Mouse (Mus musculus): ENCODE data around the gene Elmo1. TPM values are rescaled to one million over a fixed set of nuclear protein-coding genes. Genes with fewer than 3 reads are reported as not detected.

The Elmo1 gene
- total and polyA plus RNA-seq, 3 experiments, result 0.16 to 5.3 TPM; not detected in 1

- ATAC-seq (ENCODE audit: extremely low read depth, insufficient number of reproducible peaks, low FRiP score, poor library complexity, severe bottlenecking), result no peak
- no peak for TF ChIP-seq GATA2 (IDR thresholded peaks at IDR 0.05; ENCODE audit: borderline replicate concordance, low read depth, low read length)
- no peak for TF ChIP-seq GATA1 (IDR thresholded peaks at IDR 0.05; ENCODE audit: borderline replicate concordance, low read length)
- no peak for TF ChIP-seq CTCF (IDR thresholded peaks at IDR 0.05; ENCODE audit: low read depth, low read length)
- TF ChIP-seq TAL1 (conservative IDR thresholded peaks at IDR 0.05; ENCODE audit: low read depth, low read length), result no peak
- no peak for TF ChIP-seq POLR2AphosphoS5 (IDR thresholded peaks at IDR 0.05; ENCODE audit: insufficient replicate concordance, low read depth, low read length)
- Histone ChIP-seq H3K27me3 (ENCODE audit: insufficient read depth, low read length) (0 out of 2 replicates have a peak, but pooled peaks cover 2% of the 10 kb centered on the region), H3K36me3 (replicated peaks) (no peaks in the 10 kb centered on the region), H3K9me3 (replicated peaks) (no peaks in the 10 kb centered on the region), H3K4me3 (ENCODE audit: low read depth, low read length) (no peak overlapping the region), H3K4me1 (ENCODE audit: insufficient read depth, low read depth, low read length) (no peaks in the 10 kb centered on the region)
- no peak for DNase-seq (ENCODE audit: low spot score)
Measured at GRCm38 (mm10) chr13:20173987-20174654, 83.7 kb downstream of the Elmo1 start.

- H3K4me3 ChIP-seq (ENCODE audit: low read depth, low read length), result no peak overlapping the region
- 0 out of 2 replicates have a peak, but pooled peaks cover 2% of the 10 kb centered on the region for H3K27me3 ChIP-seq (ENCODE audit: insufficient read depth, low read length)
- H3K4me1 ChIP-seq (ENCODE audit: insufficient read depth, low read depth, low read length), result no peaks in the 10 kb centered on the region
- H3K36me3 ChIP-seq (replicated peaks), result no peaks in the 10 kb centered on the region
- DNase-seq (ENCODE audit: low spot score), result no peak
- ATAC-seq (ENCODE audit: extremely low read depth, insufficient number of reproducible peaks, low FRiP score, poor library complexity, severe bottlenecking), result no peak
- TF ChIP-seq CTCF (IDR thresholded peaks at IDR 0.05; ENCODE audit: low read depth, low read length) (no peak), GATA2 (IDR thresholded peaks at IDR 0.05; ENCODE audit: borderline replicate concordance, low read depth, low read length) (no peak), GATA1 (IDR thresholded peaks at IDR 0.05; ENCODE audit: borderline replicate concordance, low read length) (no peak), TAL1 (conservative IDR thresholded peaks at IDR 0.05; ENCODE audit: low read depth, low read length) (no peak), POLR2AphosphoS5 (IDR thresholded peaks at IDR 0.05; ENCODE audit: insufficient replicate concordance, low read depth, low read length) (no peak)
- no peaks in the 10 kb centered on the region for H3K9me3 ChIP-seq (replicated peaks)
Measured at GRCm38 (mm10) chr13:20174655-20175280, 84.4 kb downstream of the Elmo1 start.

- H3K4me3 ChIP-seq (ENCODE audit: low read depth, low read length), result no peak overlapping the region
- no peak for ATAC-seq (ENCODE audit: extremely low read depth, insufficient number of reproducible peaks, low FRiP score, poor library complexity, severe bottlenecking)
- H3K36me3 ChIP-seq (replicated peaks), result no peaks in the 10 kb centered on the region
- H3K4me1 ChIP-seq (ENCODE audit: insufficient read depth, low read depth, low read length), result no peaks in the 10 kb centered on the region
- H3K9me3 ChIP-seq (replicated peaks), result no peaks in the 10 kb centered on the region
- H3K27me3 ChIP-seq (ENCODE audit: insufficient read depth, low read length), result 0 out of 2 replicates have a peak, but pooled peaks cover 2% of the 10 kb centered on the region
- DNase-seq (ENCODE audit: low spot score), result no peak
- TF ChIP-seq POLR2AphosphoS5 (IDR thresholded peaks at IDR 0.05; ENCODE audit: insufficient replicate concordance, low read depth, low read length) (no peak), CTCF (IDR thresholded peaks at IDR 0.05; ENCODE audit: low read depth, low read length) (no peak), GATA1 (IDR thresholded peaks at IDR 0.05; ENCODE audit: borderline replicate concordance, low read length) (no peak), TAL1 (conservative IDR thresholded peaks at IDR 0.05; ENCODE audit: low read depth, low read length) (no peak), GATA2 (IDR thresholded peaks at IDR 0.05; ENCODE audit: borderline replicate concordance, low read depth, low read length) (no peak)
Measured at GRCm38 (mm10) chr13:20180738-20181137, 90.3 kb downstream of the Elmo1 start.

- no peaks in the 10 kb centered on the region for H3K4me1 ChIP-seq (ENCODE audit: insufficient read depth, low read depth, low read length)
- no peak for DNase-seq (ENCODE audit: low spot score)
- TF ChIP-seq GATA1 (IDR thresholded peaks at IDR 0.05; ENCODE audit: borderline replicate concordance, low read length) (no peak), CTCF (IDR thresholded peaks at IDR 0.05; ENCODE audit: low read depth, low read length) (no peak), POLR2AphosphoS5 (IDR thresholded peaks at IDR 0.05; ENCODE audit: insufficient replicate concordance, low read depth, low read length) (no peak), GATA2 (IDR thresholded peaks at IDR 0.05; ENCODE audit: borderline replicate concordance, low read depth, low read length) (no peak), TAL1 (conservative IDR thresholded peaks at IDR 0.05; ENCODE audit: low read depth, low read length) (no peak)
- H3K4me3 ChIP-seq (ENCODE audit: low read depth, low read length), result no peak overlapping the region
- 0 out of 2 replicates have a peak, but pooled peaks cover 2% of the 10 kb centered on the region for H3K27me3 ChIP-seq (ENCODE audit: insufficient read depth, low read length)
- no peak for ATAC-seq (ENCODE audit: extremely low read depth, insufficient number of reproducible peaks, low FRiP score, poor library complexity, severe bottlenecking)
- no peaks in the 10 kb centered on the region for H3K9me3 ChIP-seq (replicated peaks)
- no peaks in the 10 kb centered on the region for H3K36me3 ChIP-seq (replicated peaks)
Measured at GRCm38 (mm10) chr13:20181321-20181720, 90.9 kb downstream of the Elmo1 start.

- no peaks in the 10 kb centered on the region for H3K4me1 ChIP-seq (ENCODE audit: insufficient read depth, low read depth, low read length)
- H3K4me3 ChIP-seq (ENCODE audit: low read depth, low read length), result no peak overlapping the region
- 0 out of 2 replicates have a peak, but pooled peaks cover 2% of the 10 kb centered on the region for H3K27me3 ChIP-seq (ENCODE audit: insufficient read depth, low read length)
- no peaks in the 10 kb centered on the region for H3K9me3 ChIP-seq (replicated peaks)
- ATAC-seq (ENCODE audit: extremely low read depth, insufficient number of reproducible peaks, low FRiP score, poor library complexity, severe bottlenecking), result no peak
- no peak for DNase-seq (ENCODE audit: low spot score)
- TF ChIP-seq GATA1 (IDR thresholded peaks at IDR 0.05; ENCODE audit: borderline replicate concordance, low read length), result no peak
- TF ChIP-seq GATA2 (IDR thresholded peaks at IDR 0.05; ENCODE audit: borderline replicate concordance, low read depth, low read length), result no peak
- TF ChIP-seq POLR2AphosphoS5 (IDR thresholded peaks at IDR 0.05; ENCODE audit: insufficient replicate concordance, low read depth, low read length), result no peak
- TF ChIP-seq CTCF (IDR thresholded peaks at IDR 0.05; ENCODE audit: low read depth, low read length), result no peak
- TF ChIP-seq TAL1 (conservative IDR thresholded peaks at IDR 0.05; ENCODE audit: low read depth, low read length), result no peak
- no peaks in the 10 kb centered on the region for H3K36me3 ChIP-seq (replicated peaks)
Measured at GRCm38 (mm10) chr13:20182239-20182825, 91.9 kb downstream of the Elmo1 start.
